Mouse (Mus musculus): ENCODE results near the gene Sema6d.

- TF ChIP-seq POLR2A (IDR thresholded peaks at IDR 0.05; ENCODE audit: insufficient read depth, low read depth, low read length) = no peak
- no peak for TF ChIP-seq CTCF (IDR thresholded peaks at IDR 0.05; ENCODE audit: insufficient read depth, low read depth, low read length)
Observed at GRCm38 (mm10) chr2:124176711-124177169, 87.0 kb downstream of the Sema6d start.

All from olfactory bulb, adult 2 months (tissue).